Mouse (Mus musculus): Measurements from ENCODE around the gene C1qtnf4. TPM values are rescaled to one million over a fixed set of nuclear protein-coding genes. Genes with fewer than 3 reads are reported as not detected.
A peak's percentile ranks its signal among the peaks of the same experiment; 100 is the strongest.

The C1qtnf4 gene
- polyA plus RNA-seq, 1 experiment from 2014 or later = 18.4 TPM

GRCm38 (mm10) chr2:90875239-90875638, 10.4 kb upstream of the C1qtnf4 start:
- Histone ChIP-seq H3K36me3 (ENCODE audit: control insufficient read depth, insufficient read depth, low read length) (no peaks in the 10 kb centered on the region), H3K9me3 (replicated peaks; ENCODE audit: control insufficient read depth, low read length) (no peaks in the 10 kb centered on the region), H3K4me3 (ENCODE audit: low read depth, low read length) (no peak overlapping the region), H3K4me2 (ENCODE audit: low read length) (no peak overlapping the region), H3K4me1 (ENCODE audit: control insufficient read depth, insufficient read depth, low read length) (no peaks in the 10 kb centered on the region), H3K9ac (ENCODE audit: low read length) (no peak overlapping the region), H3K27me3 (replicated peaks; ENCODE audit: control insufficient read depth, insufficient read depth, low read length) (no peaks in the 10 kb centered on the region), H3K27ac (ENCODE audit: low read depth, low read length) (no peak overlapping the region)
- DNase-seq (ENCODE audit: low spot score) = no peak
- ATAC-seq = no peak
- WGBS = 72% methylated on average over 2 of the region's 2 CpGs

DNA sequence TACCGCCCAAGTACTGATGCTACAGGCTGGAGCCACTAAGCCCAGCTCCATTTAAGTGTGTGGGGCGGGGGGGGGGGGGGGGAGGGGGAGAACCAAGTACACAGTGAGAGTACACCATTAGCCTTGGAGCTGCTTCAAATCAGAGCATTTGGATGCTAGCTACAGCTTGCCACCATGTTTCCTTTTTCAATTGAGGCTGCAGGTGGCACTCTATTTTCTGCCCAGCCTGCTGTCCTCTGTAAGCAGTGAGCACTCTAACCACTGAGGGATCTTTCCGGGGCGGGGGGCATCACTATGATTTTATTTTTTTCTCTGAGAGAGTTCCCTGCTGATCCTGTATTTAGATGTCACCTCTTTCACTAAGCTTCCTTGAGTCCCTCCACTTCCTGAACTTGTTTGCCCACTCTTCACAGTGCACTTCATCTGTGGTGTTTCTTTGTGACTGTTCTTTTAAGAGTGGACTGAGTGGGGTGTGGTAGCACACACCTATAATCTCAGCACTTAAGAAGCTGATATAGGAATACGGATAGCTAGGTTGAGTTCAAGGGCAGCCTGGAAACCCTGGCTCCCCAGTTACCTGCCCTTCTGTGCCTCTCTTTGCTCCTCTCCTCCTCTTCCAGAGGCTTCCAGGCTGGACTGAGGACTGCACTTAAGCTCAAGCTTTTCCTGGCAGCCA, 7.9 kb upstream of the C1qtnf4 start:
- WGBS = 86% methylated on average over 4 of the region's 5 CpGs
- H3K9ac ChIP-seq (ENCODE audit: low read length) = no peak overlapping the region
- DNase-seq (ENCODE audit: low spot score) = no peak
- H3K9me3 ChIP-seq (replicated peaks; ENCODE audit: control insufficient read depth, low read length) = no peaks in the 10 kb centered on the region
- H3K36me3 ChIP-seq (ENCODE audit: control insufficient read depth, insufficient read depth, low read length) = no peaks in the 10 kb centered on the region
- ATAC-seq = no peak
- H3K27me3 ChIP-seq (replicated peaks; ENCODE audit: control insufficient read depth, insufficient read depth, low read length) = no peaks in the 10 kb centered on the region
- H3K4me3 ChIP-seq (ENCODE audit: low read depth, low read length) = no peak overlapping the region
- H3K27ac ChIP-seq (ENCODE audit: low read depth, low read length) = no peak overlapping the region
- no peaks in the 10 kb centered on the region for H3K4me1 ChIP-seq (ENCODE audit: control insufficient read depth, insufficient read depth, low read length)
- H3K4me2 ChIP-seq (ENCODE audit: low read length) = no peak overlapping the region

- no peaks in the 10 kb centered on the region for H3K36me3 ChIP-seq (ENCODE audit: control insufficient read depth, insufficient read depth, low read length)
- H3K9me3 ChIP-seq (replicated peaks; ENCODE audit: control insufficient read depth, low read length) = no peaks in the 10 kb centered on the region
- DNase-seq (ENCODE audit: low spot score) (no peak), ATAC-seq (no peak)
- no peak overlapping the region for H3K4me3 ChIP-seq (ENCODE audit: low read depth, low read length)
- H3K9ac ChIP-seq (ENCODE audit: low read length) = no peak overlapping the region
- H3K27ac ChIP-seq (ENCODE audit: low read depth, low read length) = no peak overlapping the region
- no peaks in the 10 kb centered on the region for H3K27me3 ChIP-seq (replicated peaks; ENCODE audit: control insufficient read depth, insufficient read depth, low read length)
- H3K4me1 ChIP-seq (ENCODE audit: control insufficient read depth, insufficient read depth, low read length) = peaks cover 3% of the 10 kb centered on the region; the same call in 1 of the 2 replicates
- H3K4me2 ChIP-seq (ENCODE audit: low read length) = no peak overlapping the region
These were observed 6.2 kb upstream of the C1qtnf4 start for GRCm38 (mm10) chr2:90879419-90879818.

DNA sequence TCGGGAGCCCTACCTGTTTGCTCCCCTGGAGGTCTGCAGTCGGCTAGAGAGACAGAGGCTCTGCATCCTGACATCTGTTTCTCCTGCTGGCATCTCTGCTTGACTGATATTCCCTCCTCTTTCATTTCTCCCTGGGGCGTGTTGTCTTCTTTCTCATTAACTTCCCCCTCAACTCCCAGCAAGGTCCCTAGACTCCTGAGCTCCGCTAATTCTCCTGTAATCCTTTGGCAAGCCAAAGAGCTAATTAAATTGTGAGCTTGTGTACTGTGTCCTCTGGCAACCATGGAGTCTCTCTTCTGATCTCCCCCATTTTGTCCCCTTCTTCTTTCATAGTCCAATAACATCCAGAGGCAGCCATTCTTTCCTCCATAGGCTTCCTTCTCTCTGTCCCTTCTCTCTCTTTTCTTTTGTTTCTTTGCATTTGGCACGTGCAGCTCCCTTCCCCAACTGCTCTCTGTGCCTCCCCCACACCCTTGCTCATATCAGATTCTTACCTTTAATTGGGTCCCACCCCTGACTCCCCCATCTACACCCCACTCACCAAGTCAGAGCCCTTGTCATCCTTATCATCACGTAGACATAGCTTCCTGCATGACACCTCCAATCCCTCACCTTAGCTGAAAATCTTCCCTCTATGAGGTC, 5.4 kb upstream of the C1qtnf4 start:
- DNase-seq (ENCODE audit: low spot score) (peak; percentile 34), ATAC-seq (no peak)
- Histone ChIP-seq H3K36me3 (ENCODE audit: control insufficient read depth, insufficient read depth, low read length) (no peaks in the 10 kb centered on the region), H3K4me3 (ENCODE audit: low read depth, low read length) (no peak overlapping the region), H3K4me2 (ENCODE audit: low read length) (no peak overlapping the region), H3K9me3 (replicated peaks; ENCODE audit: control insufficient read depth, low read length) (no peaks in the 10 kb centered on the region), H3K27me3 (replicated peaks; ENCODE audit: control insufficient read depth, insufficient read depth, low read length) (no peaks in the 10 kb centered on the region), H3K9ac (ENCODE audit: low read length) (no peak overlapping the region), H3K4me1 (ENCODE audit: control insufficient read depth, insufficient read depth, low read length) (peaks cover 4% of the 10 kb centered on the region; the same call in 1 of the 2 replicates), H3K27ac (ENCODE audit: low read depth, low read length) (no peak overlapping the region)
- 10% methylated on average over 6 of the region's 6 CpGs for WGBS

DNA sequence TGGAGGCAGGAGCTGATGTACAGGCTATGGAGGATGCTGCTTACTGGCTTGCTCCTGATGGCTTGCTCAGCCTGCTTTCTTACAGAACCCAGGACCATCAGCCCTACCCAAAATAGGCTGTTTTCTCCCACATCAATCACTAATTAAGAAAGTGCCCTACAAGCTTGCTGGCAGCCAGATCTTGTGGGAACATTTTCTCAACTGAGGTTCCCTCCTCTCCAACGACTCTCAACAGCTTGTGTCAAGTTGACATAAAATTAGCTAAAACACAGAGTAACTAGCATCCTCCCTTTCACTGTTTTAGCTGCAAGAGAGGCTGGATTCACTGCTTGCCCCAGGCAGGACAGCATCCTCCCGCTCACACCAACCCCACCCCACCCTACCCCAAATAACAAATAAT, 3.8 kb upstream of the C1qtnf4 start:
- Histone ChIP-seq H3K27me3 (replicated peaks; ENCODE audit: control insufficient read depth, insufficient read depth, low read length) (peaks cover under 1% of the 10 kb centered on the region), H3K36me3 (ENCODE audit: control insufficient read depth, insufficient read depth, low read length) (no peaks in the 10 kb centered on the region), H3K4me2 (ENCODE audit: low read length) (no peak overlapping the region), H3K4me3 (ENCODE audit: low read depth, low read length) (no peak overlapping the region), H3K27ac (ENCODE audit: low read depth, low read length) (no peak overlapping the region), H3K4me1 (ENCODE audit: control insufficient read depth, insufficient read depth, low read length) (peaks cover 4% of the 10 kb centered on the region; the same call in 1 of the 2 replicates), H3K9ac (ENCODE audit: low read length) (no peak overlapping the region), H3K9me3 (replicated peaks; ENCODE audit: control insufficient read depth, low read length) (no peaks in the 10 kb centered on the region)
- ATAC-seq (no peak), DNase-seq (ENCODE audit: low spot score) (no peak)
- WGBS = 81% methylated on average over 2 of the region's 2 CpGs

- DNase-seq (ENCODE audit: low spot score) (no peak), ATAC-seq (no peak)
- 25% methylated on average over 6 of the region's 6 CpGs for WGBS
- Histone ChIP-seq H3K9me3 (replicated peaks; ENCODE audit: control insufficient read depth, low read length) (no peaks in the 10 kb centered on the region), H3K27me3 (replicated peaks; ENCODE audit: control insufficient read depth, insufficient read depth, low read length) (peaks cover 21% of the 10 kb centered on the region), H3K4me3 (ENCODE audit: low read depth, low read length) (peak overlapping the region; percentile 63), H3K9ac (ENCODE audit: low read length) (peak overlapping the region; percentile 88), H3K27ac (ENCODE audit: low read depth, low read length) (peak overlapping the region; percentile 84; the same call in 1 of the 2 replicates), H3K4me1 (ENCODE audit: control insufficient read depth, insufficient read depth, low read length) (peaks cover 9% of the 10 kb centered on the region; the same call in 1 of the 2 replicates), H3K4me2 (ENCODE audit: low read length) (peak overlapping the region; percentile 89), H3K36me3 (ENCODE audit: control insufficient read depth, insufficient read depth, low read length) (no peaks in the 10 kb centered on the region)
These were observed 776 bp downstream of the C1qtnf4 start for GRCm38 (mm10) chr2:90886436-90886835.

- H3K27me3 ChIP-seq (replicated peaks; ENCODE audit: control insufficient read depth, insufficient read depth, low read length) = peaks cover 21% of the 10 kb centered on the region
- H3K4me2 ChIP-seq (ENCODE audit: low read length) = peak overlapping the region; percentile 89
- H3K9me3 ChIP-seq (replicated peaks; ENCODE audit: control insufficient read depth, low read length) = no peaks in the 10 kb centered on the region
- H3K4me3 ChIP-seq (ENCODE audit: low read depth, low read length) = peak overlapping the region; percentile 63
- DNase-seq (ENCODE audit: low spot score) = no peak
- H3K9ac ChIP-seq (ENCODE audit: low read length) = peak overlapping the region; percentile 88; the same call in 1 of the 2 replicates
- no peak overlapping the region for H3K27ac ChIP-seq (ENCODE audit: low read depth, low read length)
- peaks cover 8% of the 10 kb centered on the region; the same call in 1 of the 2 replicates for H3K36me3 ChIP-seq (ENCODE audit: control insufficient read depth, insufficient read depth, low read length)
- H3K4me1 ChIP-seq (ENCODE audit: control insufficient read depth, insufficient read depth, low read length) = peaks cover 9% of the 10 kb centered on the region; the same call in 1 of the 2 replicates
- WGBS = 73% methylated on average over 5 of the region's 5 CpGs
- no peak for ATAC-seq
These were observed 2.0 kb downstream of the C1qtnf4 start for GRCm38 (mm10) chr2:90887627-90888026.

GRCm38 (mm10) chr2:90889550-90890548, 4.2 kb downstream of the C1qtnf4 start:
- H3K4me3 ChIP-seq (ENCODE audit: low read depth, low read length) = peak overlapping the region; percentile 40
- H3K9me3 ChIP-seq (replicated peaks; ENCODE audit: control insufficient read depth, low read length) = no peaks in the 10 kb centered on the region
- H3K9ac ChIP-seq (ENCODE audit: low read length) = peak overlapping the region; percentile 60
- peak overlapping the region; percentile 44; the same call in 1 of the 2 replicates for H3K27ac ChIP-seq (ENCODE audit: low read depth, low read length)
- peak; percentile 78 for ATAC-seq
- peak; percentile 71 for DNase-seq (ENCODE audit: low spot score)
- H3K27me3 ChIP-seq (replicated peaks; ENCODE audit: control insufficient read depth, insufficient read depth, low read length) = peaks cover 21% of the 10 kb centered on the region
- peaks cover 22% of the 10 kb centered on the region for H3K36me3 ChIP-seq (ENCODE audit: control insufficient read depth, insufficient read depth, low read length)
- H3K4me1 ChIP-seq (ENCODE audit: control insufficient read depth, insufficient read depth, low read length) = peaks cover 5% of the 10 kb centered on the region; the same call in 1 of the 2 replicates
- peak overlapping the region; percentile 63 for H3K4me2 ChIP-seq (ENCODE audit: low read length)
- WGBS = 6% methylated on average over 129 of the region's 133 CpGs

All from forebrain, embryonic 14.5 days (tissue).